Mouse (Mus musculus): ENCODE data around the gene Pxn. TPM values are rescaled to one million over a fixed set of nuclear protein-coding genes. Genes with fewer than 3 reads are reported as not detected.

Pxn gene
- polyA plus RNA-seq, 1 experiment, result 46.8 TPM

DNA sequence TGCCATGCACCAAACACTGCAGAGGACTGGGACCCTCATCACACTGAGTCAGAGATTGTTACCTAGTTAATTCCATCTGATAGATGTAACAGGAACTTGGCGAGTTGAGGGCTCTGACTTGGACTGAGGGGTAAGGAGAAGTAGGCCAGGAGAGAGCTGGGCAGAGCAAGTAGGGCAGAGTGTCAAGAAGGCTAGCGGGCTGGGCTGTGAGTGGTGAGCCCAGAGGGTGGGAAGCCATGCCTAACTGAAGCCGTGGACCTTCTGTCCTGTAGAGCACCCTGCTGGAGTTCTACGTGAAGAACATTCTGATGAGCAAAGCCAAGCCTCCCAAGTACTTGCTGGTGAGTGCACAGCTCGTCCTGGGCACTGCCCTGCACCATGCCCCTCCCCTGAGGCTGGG is 72.9 kb downstream of the Pxn start:
- H3K27me3 ChIP-seq (ENCODE audit: control insufficient read depth, insufficient read depth, insufficient read length), result no peaks in the 10 kb centered on the region
- no peak overlapping the region for H3ac ChIP-seq (ENCODE audit: control insufficient read depth, insufficient read length, low read depth)
- peaks cover 20% of the 10 kb centered on the region for H3K79me2 ChIP-seq (ENCODE audit: control insufficient read depth, insufficient read depth)
- TF ChIP-seq MYOD1 (IDR thresholded peaks at IDR 0.05; ENCODE audit: control insufficient read depth, insufficient read length, low read depth) (no peak), MAX (IDR thresholded peaks at IDR 0.05) (no peak), USF1 (IDR thresholded peaks at IDR 0.05; ENCODE audit: low read depth) (no peak), MYOG (IDR thresholded peaks at IDR 0.05; ENCODE audit: control insufficient read depth, extremely low read depth, insufficient read length) (no peak), CTCF (IDR thresholded peaks at IDR 0.05; ENCODE audit: control insufficient read depth, insufficient read depth, insufficient read length) (no peak), CEBPB (IDR thresholded peaks at IDR 0.05; ENCODE audit: low read depth) (no peak), FOSL1 (IDR thresholded peaks at IDR 0.05; ENCODE audit: insufficient read depth, low read length, poor library complexity, severe bottlenecking) (no peak)
- no peak overlapping the region for H3K4me3 ChIP-seq (ENCODE audit: insufficient read depth, poor library complexity, severe bottlenecking)
- H3K36me3 ChIP-seq (ENCODE audit: control insufficient read depth, insufficient read depth), result peaks cover 96% of the 10 kb centered on the region
- H3K79me3 ChIP-seq (ENCODE audit: low read depth), result peaks cover 2% of the 10 kb centered on the region

DNA sequence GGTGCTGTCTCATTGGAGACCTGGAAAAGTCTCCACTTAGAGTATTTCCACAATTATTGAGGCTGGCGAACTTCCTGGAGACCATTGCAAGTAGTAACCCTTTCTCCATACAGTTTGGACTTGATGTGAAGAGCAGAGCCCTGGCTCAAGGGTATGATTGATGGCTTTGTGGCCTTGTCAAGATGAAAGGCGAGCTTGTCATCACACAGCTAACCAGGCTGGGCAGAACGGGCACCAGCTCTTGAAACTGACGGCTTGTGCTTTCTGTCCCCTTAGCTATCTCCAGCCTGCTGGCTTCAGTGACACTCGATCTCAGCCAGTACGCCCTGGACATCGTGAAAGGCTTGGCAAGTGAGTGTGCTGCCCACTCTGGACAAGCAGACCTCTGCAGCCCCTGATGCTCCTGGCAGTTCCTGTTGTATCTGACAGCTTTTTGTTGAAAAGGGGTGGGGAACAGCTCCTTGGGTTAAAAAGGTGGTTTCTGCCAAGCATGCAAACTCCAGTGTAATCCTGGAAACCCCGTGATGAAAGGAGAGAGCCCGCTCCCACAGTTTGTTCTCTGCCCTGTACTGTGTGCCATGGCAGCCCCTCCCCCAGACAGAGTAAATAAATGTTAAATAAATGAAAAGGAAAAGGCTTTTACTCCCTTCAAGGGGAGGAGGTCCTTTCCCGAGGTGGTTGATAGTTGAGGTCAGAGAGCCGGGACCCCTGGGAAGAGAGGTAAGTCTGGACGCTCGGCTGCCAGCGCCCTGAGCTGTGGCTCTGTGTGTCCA is 73.9 kb downstream of the Pxn start:
- TF ChIP-seq USF1 (IDR thresholded peaks at IDR 0.05; ENCODE audit: low read depth) (no peak), MYOD1 (IDR thresholded peaks at IDR 0.05; ENCODE audit: control insufficient read depth, insufficient read length, low read depth) (no peak), MYOG (IDR thresholded peaks at IDR 0.05; ENCODE audit: control insufficient read depth, extremely low read depth, insufficient read length) (no peak), CEBPB (IDR thresholded peaks at IDR 0.05; ENCODE audit: low read depth) (no peak), FOSL1 (IDR thresholded peaks at IDR 0.05; ENCODE audit: insufficient read depth, low read length, poor library complexity, severe bottlenecking) (no peak), CTCF (IDR thresholded peaks at IDR 0.05; ENCODE audit: control insufficient read depth, insufficient read depth, insufficient read length) (no peak), MAX (IDR thresholded peaks at IDR 0.05) (no peak)
- Histone ChIP-seq H3K79me2 (ENCODE audit: control insufficient read depth, insufficient read depth) (peaks cover 13% of the 10 kb centered on the region), H3K27me3 (ENCODE audit: control insufficient read depth, insufficient read depth, insufficient read length) (no peaks in the 10 kb centered on the region), H3ac (ENCODE audit: control insufficient read depth, insufficient read length, low read depth) (no peak overlapping the region), H3K4me3 (ENCODE audit: insufficient read depth, poor library complexity, severe bottlenecking) (no peak overlapping the region), H3K36me3 (ENCODE audit: control insufficient read depth, insufficient read depth) (peaks cover 94% of the 10 kb centered on the region), H3K79me3 (ENCODE audit: low read depth) (peaks cover 2% of the 10 kb centered on the region)

DNA sequence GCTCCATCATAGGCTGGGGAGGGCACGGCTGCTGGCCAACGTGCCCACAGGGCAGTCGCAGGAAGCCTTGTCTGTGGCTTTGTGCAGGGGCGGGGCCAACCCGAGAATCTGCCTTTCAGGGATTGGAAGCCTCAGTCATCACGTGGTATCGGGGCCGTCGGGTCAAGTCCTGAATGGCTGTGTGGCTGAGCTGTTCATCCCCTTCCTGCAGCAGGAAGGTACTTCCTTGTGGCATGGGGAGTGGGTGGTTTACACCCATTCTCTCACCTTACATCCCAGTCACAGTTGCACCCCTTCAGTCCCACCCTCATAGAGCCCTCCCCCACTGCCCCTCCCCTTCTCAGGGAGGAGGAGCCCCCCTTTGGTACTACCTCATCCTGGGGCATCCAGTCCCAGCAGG is 75.2 kb downstream of the Pxn start:
- Histone ChIP-seq H3K27me3 (ENCODE audit: control insufficient read depth, insufficient read depth, insufficient read length) (no peaks in the 10 kb centered on the region), H3K36me3 (ENCODE audit: control insufficient read depth, insufficient read depth) (peaks cover 94% of the 10 kb centered on the region), H3K4me3 (ENCODE audit: insufficient read depth, poor library complexity, severe bottlenecking) (no peak overlapping the region), H3K79me3 (ENCODE audit: low read depth) (no peaks in the 10 kb centered on the region), H3K79me2 (ENCODE audit: control insufficient read depth, insufficient read depth) (peaks cover 4% of the 10 kb centered on the region), H3ac (ENCODE audit: control insufficient read depth, insufficient read length, low read depth) (no peak overlapping the region)
- TF ChIP-seq MAX (IDR thresholded peaks at IDR 0.05) (no peak), CEBPB (IDR thresholded peaks at IDR 0.05; ENCODE audit: low read depth) (no peak), MYOD1 (IDR thresholded peaks at IDR 0.05; ENCODE audit: control insufficient read depth, insufficient read length, low read depth) (no peak), MYOG (IDR thresholded peaks at IDR 0.05; ENCODE audit: control insufficient read depth, extremely low read depth, insufficient read length) (no peak), CTCF (IDR thresholded peaks at IDR 0.05; ENCODE audit: control insufficient read depth, insufficient read depth, insufficient read length) (no peak)

DNA sequence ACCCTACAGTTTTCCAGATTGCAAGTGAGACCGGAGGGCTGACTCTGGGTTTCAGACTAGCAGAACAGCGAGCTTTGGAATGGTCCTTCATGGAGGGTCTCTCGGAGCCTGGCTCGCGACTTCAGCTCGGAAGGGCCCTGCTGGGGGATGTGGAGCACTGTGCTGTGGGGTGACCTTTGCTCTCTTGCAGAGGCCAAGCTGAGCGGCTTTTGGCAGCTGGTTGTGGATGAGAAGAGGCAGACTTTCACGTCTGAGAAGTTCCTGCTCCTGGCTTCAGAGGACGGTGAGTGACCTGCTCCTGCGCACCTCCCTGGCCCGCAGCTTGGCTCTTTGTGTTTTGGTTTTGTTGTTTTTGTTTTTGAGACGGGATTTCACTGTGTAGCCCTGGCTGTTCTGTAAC is 79.1 kb downstream of the Pxn start:
- TF ChIP-seq CEBPB (IDR thresholded peaks at IDR 0.05; ENCODE audit: low read depth), result no peak
- no peak for TF ChIP-seq MAX (IDR thresholded peaks at IDR 0.05)
- no peak for TF ChIP-seq CTCF (IDR thresholded peaks at IDR 0.05; ENCODE audit: control insufficient read depth, insufficient read depth, insufficient read length)
- no peak for TF ChIP-seq USF1 (IDR thresholded peaks at IDR 0.05; ENCODE audit: low read depth)
- TF ChIP-seq FOSL1 (IDR thresholded peaks at IDR 0.05; ENCODE audit: insufficient read depth, low read length, poor library complexity, severe bottlenecking), result no peak
- no peak for TF ChIP-seq MYOG (IDR thresholded peaks at IDR 0.05; ENCODE audit: control insufficient read depth, extremely low read depth, insufficient read length)
- TF ChIP-seq MYOD1 (IDR thresholded peaks at IDR 0.05; ENCODE audit: control insufficient read depth, insufficient read length, low read depth), result no peak
- H3K36me3 ChIP-seq (ENCODE audit: control insufficient read depth, insufficient read depth), result peaks cover 92% of the 10 kb centered on the region
- H3K4me3 ChIP-seq (ENCODE audit: insufficient read depth, poor library complexity, severe bottlenecking), result no peak overlapping the region
- H3K79me2 ChIP-seq (ENCODE audit: control insufficient read depth, insufficient read depth), result no peaks in the 10 kb centered on the region
- H3K79me3 ChIP-seq (ENCODE audit: low read depth), result no peaks in the 10 kb centered on the region
- no peaks in the 10 kb centered on the region for H3K27me3 ChIP-seq (ENCODE audit: control insufficient read depth, insufficient read depth, insufficient read length)
- no peak overlapping the region for H3ac ChIP-seq (ENCODE audit: control insufficient read depth, insufficient read length, low read depth)

DNA sequence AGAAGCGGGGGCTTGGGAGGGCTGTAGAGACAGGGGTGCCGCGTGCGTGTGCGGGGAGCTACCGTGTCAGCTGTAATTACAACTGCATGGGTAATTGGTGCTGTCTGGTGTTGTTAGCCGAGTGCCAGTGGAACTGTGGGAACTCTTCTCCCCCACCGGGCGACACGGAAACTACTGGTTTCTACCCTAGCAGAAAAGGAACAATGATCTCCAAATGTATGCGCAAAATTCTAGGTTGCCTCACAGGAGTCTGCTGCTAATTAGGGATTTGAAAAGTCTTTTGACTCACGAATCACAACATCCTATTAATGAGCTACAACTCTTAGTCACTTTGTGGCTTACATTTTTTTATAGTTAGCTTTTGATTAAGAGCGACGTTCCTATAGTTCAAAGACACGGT is 79.7 kb downstream of the Pxn start:
- Histone ChIP-seq H3ac (ENCODE audit: control insufficient read depth, insufficient read length, low read depth) (no peak overlapping the region), H3K79me3 (ENCODE audit: low read depth) (no peaks in the 10 kb centered on the region), H3K79me2 (ENCODE audit: control insufficient read depth, insufficient read depth) (no peaks in the 10 kb centered on the region), H3K4me3 (ENCODE audit: insufficient read depth, poor library complexity, severe bottlenecking) (no peak overlapping the region), H3K36me3 (ENCODE audit: control insufficient read depth, insufficient read depth) (peaks cover 92% of the 10 kb centered on the region), H3K27me3 (ENCODE audit: control insufficient read depth, insufficient read depth, insufficient read length) (no peaks in the 10 kb centered on the region)
- TF ChIP-seq MAX (IDR thresholded peaks at IDR 0.05) (no peak), MYOG (IDR thresholded peaks at IDR 0.05; ENCODE audit: control insufficient read depth, extremely low read depth, insufficient read length) (no peak), FOSL1 (IDR thresholded peaks at IDR 0.05; ENCODE audit: insufficient read depth, low read length, poor library complexity, severe bottlenecking) (no peak), USF1 (IDR thresholded peaks at IDR 0.05; ENCODE audit: low read depth) (no peak), CEBPB (IDR thresholded peaks at IDR 0.05; ENCODE audit: low read depth) (no peak), CTCF (IDR thresholded peaks at IDR 0.05; ENCODE audit: control insufficient read depth, insufficient read depth, insufficient read length) (no peak), MYOD1 (IDR thresholded peaks at IDR 0.05; ENCODE audit: control insufficient read depth, insufficient read length, low read depth) (no peak)
